Mouse (Mus musculus) lung, embryonic 14.5 days (tissue): ENCODE results near the gene Setd3. TPM values are rescaled to one million over a fixed set of nuclear protein-coding genes. Genes with fewer than 3 reads are reported as not detected.

Experiments
- ATAC-seq: fragments of 200-750 bp; cut with Nextera tagmentation; 2 replicates; pipeline ENCODE4 v1.8.0; 2017; ENCODE audit warnings: mild to moderate bottlenecking, moderate TSS enrichment, moderate library complexity; ENCODE audit not compliant: insufficient read depth
- DNase-seq: peaks from one replicate; pipeline ENCODE4 v3.0.0-alpha.2; 2015
- H3K27ac ChIP-seq: fragments of 300-500 bp; sonication (generic); 2 replicates; pipeline ENCODE4 v1.5.1; 2014; ENCODE audit warnings: low read depth, mild to moderate bottlenecking, moderate library complexity
- H3K27me3 ChIP-seq: fragments of 300-500 bp; sonication (generic); 2 replicates; pipeline ENCODE4 v1.6.1; 2014; ENCODE audit warnings: low read length, control low read depth; ENCODE audit not compliant: insufficient read depth
- H3K36me3 ChIP-seq: fragments of 300-500 bp; sonication (generic); 2 replicates; pipeline ENCODE4 v1.6.1; 2014; ENCODE audit warnings: control low read depth; ENCODE audit not compliant: insufficient read depth
- H3K4me1 ChIP-seq: fragments of 300-500 bp; sonication (generic); 2 replicates; pipeline ENCODE4 v1.6.1; 2014; ENCODE audit warnings: antibody characterized with exemption, control low read depth; ENCODE audit not compliant: insufficient read depth
- H3K4me2 ChIP-seq: fragments of 300-500 bp; sonication (generic); 2 replicates; pipeline ENCODE4 v1.6.1; 2014; ENCODE audit warnings: mild to moderate bottlenecking
- H3K4me3 ChIP-seq: fragments of 300-500 bp; sonication (generic); 2 replicates; pipeline ENCODE4 v1.5.1; 2014; ENCODE audit warnings: low read depth, low read length
- H3K9ac ChIP-seq: fragments of 300-500 bp; sonication (generic); 2 replicates; pipeline ENCODE4 v1.6.1; 2014
- H3K9me3 ChIP-seq: fragments of 300-500 bp; sonication (generic); 2 replicates; pipeline ENCODE4 v1.6.1; 2016; ENCODE audit warnings: low read depth, low read length, control low read depth
- CTCF ChIP-seq: IDR thresholded peaks from 2 replicates; pipeline ENCODE4 v1.5.1; 2016; ENCODE audit warnings: antibody characterized with exemption, low read depth
- WGBS: fragments of 180-500 bp; shearing (Covaris S2); extraction: QIAGEN DNeasy Blood & Tissue Kit; methylation state at CpG from one replicate; pipeline ENCODE4 v1.1.7; 2014; 5-methylcytosine and 5-hydroxymethylcytosine counted together
- polyA plus RNA-seq: library from polyadenylated mRNA; unstranded; fragments of >200 nt; fragmentation: Nextera tagmentation; extraction: Ambion mirVana; gene quantifications from 2 replicates; pipeline ENCODE4 v1.2.1, GENCODE M21; 2014

Setd3 gene
- polyA plus RNA-seq, 1 experiment from 2014 or later = 68.8 TPM

DNA sequence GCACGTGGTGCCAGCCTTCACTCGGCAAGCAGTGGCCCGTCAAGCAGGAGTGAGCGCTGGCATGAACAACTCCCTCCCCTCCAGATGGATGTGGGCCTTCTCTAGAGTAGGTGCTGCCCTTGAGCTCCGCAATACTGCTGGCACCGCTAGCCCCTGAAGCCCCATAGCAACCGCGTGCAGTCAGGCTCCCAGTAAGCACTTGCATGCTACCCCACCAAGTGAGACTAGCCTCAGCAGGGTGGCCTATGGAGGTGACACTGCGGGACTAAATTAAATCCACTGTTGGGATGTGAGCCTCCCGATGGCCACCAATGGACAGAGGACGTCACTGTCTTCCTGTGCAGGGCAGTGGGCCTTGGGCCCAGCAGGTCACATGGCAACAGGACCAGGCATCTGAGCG lies 41.5 kb upstream of the Setd3 start:
- no peak overlapping the region for H3K27ac ChIP-seq

DNA sequence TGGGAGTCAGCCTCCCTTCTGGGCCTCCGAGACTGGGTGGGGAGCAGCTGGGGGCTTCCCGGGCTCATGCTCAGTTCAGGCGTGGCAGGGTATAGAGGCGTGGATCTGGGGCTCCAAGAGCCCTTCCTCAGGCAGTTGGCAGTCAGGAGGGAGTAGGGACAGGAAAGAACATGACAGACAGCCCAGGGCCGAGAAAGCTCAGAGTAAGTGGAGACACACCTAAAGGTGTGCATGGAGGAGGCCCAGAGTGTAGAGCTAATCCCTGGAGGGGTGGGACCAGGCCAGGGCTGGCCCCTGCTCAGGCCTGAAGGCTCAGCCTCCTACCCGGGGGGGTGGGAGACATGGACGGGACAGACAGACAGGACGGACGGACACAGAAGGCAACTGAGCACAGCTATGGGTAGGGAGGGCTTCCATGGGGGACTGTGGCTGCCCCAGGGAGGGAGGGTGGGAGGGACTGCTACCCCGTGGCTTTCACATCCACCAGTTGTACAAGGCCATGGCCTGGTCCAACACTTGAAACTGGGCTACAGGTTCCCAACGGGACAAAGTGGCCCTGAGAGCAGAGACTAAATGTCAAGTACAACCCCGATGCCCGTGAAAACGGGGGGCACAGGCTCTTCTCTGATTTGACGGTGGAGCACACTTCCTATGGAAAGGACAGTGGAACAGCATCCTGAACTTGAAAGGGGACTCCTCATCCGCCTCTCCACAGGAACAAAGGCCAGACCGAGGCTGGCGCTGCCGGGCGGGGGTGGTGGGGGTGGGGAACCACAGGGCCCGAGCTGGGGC lies 40.9 kb upstream of the Setd3 start:
- H3K4me1 ChIP-seq = peaks cover 5% of the 10 kb centered on the region; the same call in 1 of the 2 replicates

More for the DNA sequence above, 41.5 kb upstream of the Setd3 start:
- TF ChIP-seq CTCF = no peak
- no peak for ATAC-seq
- 72% methylated on average over 12 of the region's 12 CpGs for WGBS
- DNase-seq = no peak
- H3K4me2 ChIP-seq = no peak overlapping the region
- no peaks in the 10 kb centered on the region for H3K27me3 ChIP-seq
- H3K9me3 ChIP-seq = no peaks in the 10 kb centered on the region
- H3K4me3 ChIP-seq = no peak overlapping the region
- no peaks in the 10 kb centered on the region for H3K36me3 ChIP-seq
- peaks cover 7% of the 10 kb centered on the region for H3K4me1 ChIP-seq
- H3K9ac ChIP-seq = no peak overlapping the region

DNA sequence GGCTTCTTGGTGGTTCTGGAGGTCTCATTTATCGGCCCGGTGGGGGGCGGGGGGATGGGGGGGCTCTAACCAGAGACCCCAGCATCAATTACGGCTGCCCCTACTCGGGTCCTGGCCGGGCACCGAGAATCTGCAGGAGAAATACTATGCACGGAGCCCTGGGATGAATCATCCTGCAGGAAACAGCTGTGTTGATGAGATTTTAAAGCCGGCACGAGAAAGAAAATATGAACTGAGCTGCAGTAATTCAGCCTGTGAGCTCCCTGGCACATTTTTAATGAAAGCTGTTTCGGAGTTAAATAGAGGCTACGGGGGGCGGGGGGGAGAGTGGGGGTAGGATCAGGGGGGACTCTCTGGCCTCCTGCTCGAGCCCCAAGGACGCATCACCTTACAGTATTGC lies 40.0 kb upstream of the Setd3 start:
- TF ChIP-seq CTCF = no peak
- DNase-seq (peak; percentile 67), ATAC-seq (no peak)
- Histone ChIP-seq H3K4me3 (no peak overlapping the region), H3K36me3 (no peaks in the 10 kb centered on the region), H3K4me2 (no peak overlapping the region), H3K27me3 (no peaks in the 10 kb centered on the region), H3K9me3 (no peaks in the 10 kb centered on the region), H3K4me1 (peaks cover 5% of the 10 kb centered on the region; the same call in 1 of the 2 replicates), H3K27ac (peak overlapping the region; percentile 72; the same call in 1 of the 2 replicates), H3K9ac (no peak overlapping the region; the same call in 1 of the 2 replicates)
- 47% methylated on average over 15 of the region's 15 CpGs for WGBS

More for the DNA sequence above, 40.9 kb upstream of the Setd3 start:
- H3K4me2 ChIP-seq = no peak overlapping the region
- no peak for TF ChIP-seq CTCF
- H3K27me3 ChIP-seq = no peaks in the 10 kb centered on the region
- H3K9ac ChIP-seq = no peak overlapping the region; the same call in 1 of the 2 replicates
- H3K36me3 ChIP-seq = no peaks in the 10 kb centered on the region
- H3K9me3 ChIP-seq = no peaks in the 10 kb centered on the region
- DNase-seq (no peak), ATAC-seq (no peak)
- H3K27ac ChIP-seq = peak overlapping the region; percentile 72; the same call in 1 of the 2 replicates
- no peak overlapping the region for H3K4me3 ChIP-seq
- 66% methylated on average over 21 of the region's 21 CpGs for WGBS

DNA sequence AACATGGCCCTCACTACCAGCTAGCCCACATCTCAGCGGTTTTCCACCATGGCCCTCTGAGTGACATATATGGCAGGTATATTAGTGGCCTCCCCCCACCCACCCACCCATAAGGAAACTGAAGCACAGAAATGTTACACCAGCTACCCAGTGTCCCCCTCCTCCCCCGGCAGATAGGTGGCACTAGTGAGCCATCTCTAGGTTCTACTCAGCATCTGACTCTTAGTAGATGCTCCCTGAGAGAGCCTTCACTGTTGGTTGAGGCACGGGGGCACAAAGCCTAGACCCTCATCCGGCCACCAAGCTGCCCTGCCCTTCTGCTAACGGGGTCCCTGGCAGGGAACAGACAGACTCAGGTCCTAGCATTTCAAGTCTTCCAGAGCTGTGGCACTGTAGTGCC lies 38.5 kb upstream of the Setd3 start:
- no peaks in the 10 kb centered on the region for H3K27me3 ChIP-seq
- H3K4me1 ChIP-seq = peaks cover 11% of the 10 kb centered on the region
- H3K9me3 ChIP-seq = no peaks in the 10 kb centered on the region
- 55% methylated on average over 5 of the region's 5 CpGs for WGBS
- H3K36me3 ChIP-seq = no peaks in the 10 kb centered on the region
- H3K27ac ChIP-seq = no peak overlapping the region
- TF ChIP-seq CTCF = peak; percentile 66
- peak; percentile 65 for DNase-seq
- no peak overlapping the region for H3K4me3 ChIP-seq
- ATAC-seq = no peak
- H3K4me2 ChIP-seq = no peak overlapping the region
- no peak overlapping the region for H3K9ac ChIP-seq

DNA sequence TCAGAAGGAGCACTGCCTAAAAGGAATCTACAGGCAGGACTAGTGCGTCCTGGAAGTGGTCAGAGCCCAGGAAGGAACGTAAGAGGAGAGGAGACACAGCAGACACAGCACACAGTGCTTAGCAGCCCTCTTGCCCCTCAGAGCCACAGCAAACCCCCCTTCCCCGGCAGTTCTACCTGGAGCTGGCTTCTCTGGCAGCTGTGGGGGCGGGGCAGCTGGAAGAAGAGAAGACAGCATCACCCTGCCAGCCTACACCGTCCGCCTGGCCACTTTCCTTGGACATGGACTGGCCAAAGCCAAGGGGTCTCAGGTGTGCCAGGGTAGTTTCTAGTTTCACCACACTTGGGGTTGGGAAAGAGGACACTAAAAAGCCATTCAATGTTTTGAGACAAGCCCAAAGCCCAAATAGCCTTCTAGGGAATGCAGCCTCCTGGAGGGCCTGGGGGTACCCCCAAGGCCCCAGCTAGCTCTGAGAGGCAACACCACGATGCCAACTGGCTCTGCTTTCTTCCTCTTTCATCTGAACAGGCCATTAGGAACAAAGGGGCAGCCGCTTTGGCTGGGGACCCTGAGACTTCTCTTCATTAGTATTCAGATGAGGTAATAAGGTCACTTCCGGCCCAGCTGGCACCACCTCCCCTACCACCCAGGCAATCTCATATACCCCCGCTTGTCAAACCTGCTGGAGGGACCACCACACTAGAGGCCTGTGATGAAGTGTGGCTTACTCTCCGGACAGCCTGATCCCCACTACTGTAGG lies 37.7 kb upstream of the Setd3 start:
- Histone ChIP-seq H3K9ac (no peak overlapping the region), H3K27me3 (no peaks in the 10 kb centered on the region), H3K4me2 (no peak overlapping the region), H3K9me3 (no peaks in the 10 kb centered on the region), H3K4me1 (peaks cover 11% of the 10 kb centered on the region), H3K4me3 (no peak overlapping the region), H3K27ac (no peak overlapping the region), H3K36me3 (no peaks in the 10 kb centered on the region)
- no peak for TF ChIP-seq CTCF
- 76% methylated on average over 11 of the region's 11 CpGs for WGBS
- ATAC-seq (no peak), DNase-seq (no peak)

DNA sequence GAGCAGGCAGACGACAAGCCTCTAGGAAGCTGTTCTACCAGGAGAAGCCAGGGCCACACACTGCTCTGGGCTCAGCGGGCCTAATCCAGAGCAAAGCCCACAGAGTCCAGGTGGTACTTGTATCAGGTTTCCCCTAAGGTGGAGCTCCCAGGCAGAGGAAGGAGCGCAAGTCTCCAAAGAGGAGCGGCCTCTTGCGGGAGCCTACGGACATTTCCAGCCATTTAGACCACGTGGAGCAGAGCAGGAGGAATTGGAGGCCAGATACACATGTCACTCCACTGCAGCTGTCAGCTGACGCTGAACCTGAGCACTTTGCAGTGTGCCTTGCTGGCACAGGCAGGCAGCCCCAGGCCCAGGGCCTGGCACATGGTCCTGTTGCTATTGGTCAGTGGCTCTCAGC lies 36.0 kb upstream of the Setd3 start:
- no peak for ATAC-seq
- no peak overlapping the region for H3K4me3 ChIP-seq
- no peaks in the 10 kb centered on the region for H3K36me3 ChIP-seq
- TF ChIP-seq CTCF = no peak
- H3K9ac ChIP-seq = no peak overlapping the region
- no peaks in the 10 kb centered on the region for H3K27me3 ChIP-seq
- H3K9me3 ChIP-seq = no peaks in the 10 kb centered on the region
- WGBS = 51% methylated on average over 8 of the region's 8 CpGs
- H3K4me2 ChIP-seq = no peak overlapping the region
- peaks cover 11% of the 10 kb centered on the region for H3K4me1 ChIP-seq
- DNase-seq = no peak
- no peak overlapping the region for H3K27ac ChIP-seq
